Mouse (Mus musculus) liver, embryonic 14.5 days (tissue): Measurements from ENCODE around the gene Slc7a8. TPM values are rescaled to one million over a fixed set of nuclear protein-coding genes. Genes with fewer than 3 reads are reported as not detected.

Experiments used
- ATAC-seq: fragments of 200-750 bp; cut with Nextera tagmentation; 2 replicates; pipeline ENCODE4 v1.8.0; 2017; ENCODE audit warnings: moderate number of reproducible peaks, mild to moderate bottlenecking, moderate library complexity; ENCODE audit not compliant: insufficient read depth
- DNase-seq, 3 experiments: peaks; one replicate each; pipeline ENCODE4 v3.0.0-alpha.2; 2012 to 2013; ENCODE audit warnings: low read depth in 3 of 3, low spot score in 3 of 3
- H3K27ac ChIP-seq: fragments of 300-500 bp; sonication (generic); 2 replicates; pipeline ENCODE4 v1.5.1; 2014; ENCODE audit warnings: moderate library complexity, mild to moderate bottlenecking, control low read depth, inconsistent platforms
- H3K27me3 ChIP-seq: fragments of 300-500 bp; sonication (generic); 2 replicates; pipeline ENCODE4 v1.6.1; 2014; ENCODE audit warnings: mild to moderate bottlenecking, low read length, moderate library complexity; ENCODE audit not compliant: control insufficient read depth, insufficient read depth
- H3K36me3 ChIP-seq: fragments of 300-500 bp; sonication (generic); replicated peaks from 2 replicates; pipeline ENCODE4 v1.6.1; 2014; ENCODE audit warnings: low read depth; ENCODE audit not compliant: control insufficient read depth, insufficient read depth
- H3K4me1 ChIP-seq, 2 experiments: fragments of 200-500 bp in 1 of 2; fragments of 300-500 bp in 1 of 2; sonication (generic) in 1 of 2; replicated peaks; 2 replicates each; pipeline ENCODE4 v1.6.1; 2012 to 2014; ENCODE audit warnings: antibody characterized with exemption in 1 of 2, inconsistent platforms in 1 of 2, low read length in 1 of 2; ENCODE audit not compliant: control insufficient read depth in 2 of 2, insufficient read depth in 2 of 2
- H3K4me2 ChIP-seq: fragments of 300-500 bp; sonication (generic); 2 replicates; pipeline ENCODE4 v1.6.1; 2014; ENCODE audit warnings: low read depth, mild to moderate bottlenecking, control low read depth, moderate library complexity
- H3K4me3 ChIP-seq, 2 experiments: fragments of 200-500 bp in 1 of 2; fragments of 300-500 bp in 1 of 2; sonication (generic) in 1 of 2; 2 replicates each; pipeline ENCODE4 v1.5.1; 2012 to 2014; ENCODE audit warnings: low read depth in 2 of 2, low read length in 2 of 2, mild to moderate bottlenecking in 2 of 2, control low read depth in 1 of 2, inconsistent platforms in 1 of 2, moderate library complexity in 1 of 2; ENCODE audit not compliant: insufficient read depth in 1 of 2
- H3K9ac ChIP-seq: fragments of 300-500 bp; sonication (generic); replicated peaks from 2 replicates; pipeline ENCODE4 v1.6.1; 2014; ENCODE audit warnings: mild to moderate bottlenecking, control low read depth, moderate library complexity
- H3K9me3 ChIP-seq: fragments of 300-500 bp; sonication (generic); 2 replicates; pipeline ENCODE4 v1.6.1; 2016; ENCODE audit warnings: low read length, mixed read lengths; ENCODE audit not compliant: control insufficient read depth
- CTCF ChIP-seq: IDR thresholded peaks from 2 replicates; pipeline ENCODE4 v1.5.1; 2016; ENCODE audit warnings: antibody characterized with exemption, low read depth, control low read depth
- EP300 ChIP-seq: IDR thresholded peaks from 2 replicates; pipeline ENCODE4 v1.6.1; 2016; ENCODE audit warnings: antibody characterized with exemption, low read depth
- WGBS: fragments of 180-500 bp; shearing (Covaris S2); extraction: QIAGEN DNeasy Blood & Tissue Kit; methylation state at CpG from one replicate; pipeline ENCODE4 v1.1.7; 2014; ENCODE audit not compliant: insufficient replicate concordance; 5-methylcytosine and 5-hydroxymethylcytosine counted together
- polyA plus RNA-seq, 2 experiments: library from polyadenylated mRNA; depleted of rRNA in 1 of 2; stranded (reverse) in 1 of 2; unstranded in 1 of 2; fragments of >200 nt; fragmentation: Nextera tagmentation in 1 of 2; extraction: Ambion mirVana in 1 of 2; gene quantifications; 2 replicates each; pipeline versions ENCODE4 v1.2.1 to v1.2.3; 2012 to 2014

Slc7a8 gene
- polyA plus RNA-seq, 2 experiments: 3.3 to 3.7 TPM

- ATAC-seq: no peak
- Histone ChIP-seq H3K4me1 (no peaks in the 10 kb centered on the region), H3K36me3 (no peaks in the 10 kb centered on the region), H3K4me3 (no peak within 1 kb of the TSS), H3K27me3 (no peaks in the 10 kb centered on the region), H3K4me2 (no peak within 1 kb of the TSS), H3K9me3 (no peaks in the 10 kb centered on the region), H3K9ac (no peak within 1 kb of the TSS), H3K27ac (no peak within 1 kb of the TSS)
- no peak for DNase-seq
- TF ChIP-seq EP300: no peak
- TF ChIP-seq CTCF: no peak
- WGBS: 71% methylated on average over 29 of the region's 29 CpGs
Observed at GRCm38 (mm10) chr14:54813991-54814390, 32.2 kb upstream of the Slc7a8 start, which contains the start of gene Rnf212b. Gene Rnf212b (plus strand): TSS chr14:54814141.

GRCm38 (mm10) chr14:54809668-54810033 lies 27.9 kb upstream of the Slc7a8 start:
- H3K36me3 ChIP-seq: no peaks in the 10 kb centered on the region
- peaks cover 0 to 2% of the 10 kb centered on the region in 2 experiments; a peak in 1 of 4 replicates for H3K4me1 ChIP-seq
- 53% methylated on average over 3 of the region's 3 CpGs for WGBS
- H3K27ac ChIP-seq: no peak overlapping the region
- H3K4me3 ChIP-seq: no peak overlapping the region
- DNase-seq (no peak), ATAC-seq (no peak)
- H3K9ac ChIP-seq: no peak overlapping the region
- H3K27me3 ChIP-seq: no peaks in the 10 kb centered on the region
- no peak overlapping the region for H3K4me2 ChIP-seq
- H3K9me3 ChIP-seq: no peaks in the 10 kb centered on the region
- TF ChIP-seq EP300 (no peak), CTCF (no peak)

GRCm38 (mm10) chr14:54808718-54809667 lies 27.2 kb upstream of the Slc7a8 start:
- no peak overlapping the region for H3K9ac ChIP-seq
- H3K4me2 ChIP-seq: no peak overlapping the region
- H3K27me3 ChIP-seq: no peaks in the 10 kb centered on the region
- H3K4me3 ChIP-seq: no peak overlapping the region
- peaks cover 0 to 2% of the 10 kb centered on the region in 2 experiments; a peak in 1 of 4 replicates for H3K4me1 ChIP-seq
- H3K27ac ChIP-seq: no peak overlapping the region
- no peak for TF ChIP-seq EP300
- no peak for TF ChIP-seq CTCF
- no peaks in the 10 kb centered on the region for H3K9me3 ChIP-seq
- no peak for ATAC-seq
- no peaks in the 10 kb centered on the region for H3K36me3 ChIP-seq
- DNase-seq: no peak
- WGBS: 20% methylated on average over 4 of the region's 4 CpGs

GRCm38 (mm10) chr14:54806124-54806523 lies 24.4 kb upstream of the Slc7a8 start:
- WGBS: 54% methylated on average over 4 of the region's 4 CpGs
- no peaks in the 10 kb centered on the region for H3K27me3 ChIP-seq
- DNase-seq: no peak

GRCm38 (mm10) chr14:54802428-54802827 lies 20.7 kb upstream of the Slc7a8 start:
- DNase-seq (no peak), ATAC-seq (no peak)
- Histone ChIP-seq H3K4me1 (peaks cover 0 to 2% of the 10 kb centered on the region in 2 experiments; a peak in 1 of 4 replicates), H3K27me3 (no peaks in the 10 kb centered on the region), H3K9me3 (no peaks in the 10 kb centered on the region), H3K36me3 (no peaks in the 10 kb centered on the region), H3K9ac (no peak overlapping the region), H3K4me2 (no peak overlapping the region), H3K4me3 (no peak overlapping the region), H3K27ac (no peak overlapping the region)
- 48% methylated on average over 4 of the region's 4 CpGs for WGBS
- TF ChIP-seq EP300 (no peak), CTCF (no peak)

More at GRCm38 (mm10) chr14:54806124-54806523, 24.4 kb upstream of the Slc7a8 start:
- no peak overlapping the region for H3K27ac ChIP-seq
- H3K36me3 ChIP-seq: no peaks in the 10 kb centered on the region
- no peaks in the 10 kb centered on the region for H3K9me3 ChIP-seq
- H3K4me1 ChIP-seq: peaks cover 0 to 2% of the 10 kb centered on the region in 2 experiments; a peak in 1 of 4 replicates
- H3K4me3 ChIP-seq: no peak overlapping the region
- no peak for ATAC-seq
- no peak overlapping the region for H3K9ac ChIP-seq
- TF ChIP-seq EP300 (no peak), CTCF (no peak)
- H3K4me2 ChIP-seq: no peak overlapping the region
